Mouse (Mus musculus) kidney, adult 18-20 months (tissue): ENCODE results near the gene Psmd13.

Source experiments
- DNase-seq: peaks from one replicate; pipeline ENCODE4 v3.0.0; 2021

The Psmd13 gene

GRCm38 (mm10) chr7:140946311-140946710 is 64.5 kb downstream of the Psmd13 start:
- no peak for DNase-seq

GRCm38 (mm10) chr7:140946980-140947379 is 65.2 kb downstream of the Psmd13 start:
- peak; percentile 6 for DNase-seq

- peak; percentile 13 for DNase-seq
These were observed 66.4 kb downstream of the Psmd13 start for GRCm38 (mm10) chr7:140948161-140948560.
